11 mouse cellular contexts compared by ENCODE assay signal in genomic region chr8:117402911-117403704, GRCm38 (mm10).
DNase-seq lines count a peak whose midpoint lies in the region; ATAC-seq and TF ChIP-seq lines count a peak whose summit lies in the region.
"Had no signal": no experiment of that assay in that cellular context is flagged by ENCODE, and none has a peak within 500 bp of the region (broad histone marks: within the 10 kb centered on the region; RNA-seq: fewer than 3 reads in every experiment).

No protein-coding gene starts in this region.

- DNase-seq in kidney, adult 2 months, result no peak
- DNase-seq in urinary bladder, postnatal 4 days (ENCODE audit: low spot score in 2 of 2), result no peak
- no peak for DNase-seq in lung, postnatal 10 days
- DNase-seq: adrenal gland, adult 8-10 months; cerebellum, adult 2 months; kidney, adult 8-10 months had no signal

- ATAC-seq in kidney, embryonic 16.5 days (ENCODE audit: low FRiP score, low TSS enrichment), result peak; percentile 55; the same call in 1 of the 2 replicates
- ATAC-seq in forebrain, embryonic 12.5 days (ENCODE audit: low FRiP score), result no peak; the same call in 1 of the 2 replicates
- peak; percentile 35; the same call in 1 of the 2 replicates for ATAC-seq in hindbrain, embryonic 15.5 days (ENCODE audit: low FRiP score, low read depth)
- peak; percentile 34 for ATAC-seq in midbrain, embryonic 15.5 days (replicated peaks)
- no peak for ATAC-seq in activated CD4-positive, CD25-positive, alpha-beta regulatory T cell, adult 4 months

- TF ChIP-seq POLR2A in kidney, adult 2 months (IDR thresholded peaks at IDR 0.05; ENCODE audit: low read depth, low read length), result no peak

- WGBS in kidney, embryonic 16.5 days, result 34% methylated on average over 9 of the region's 9 CpGs
- WGBS in kidney, adult 2 months, result 69% methylated on average over 9 of the region's 9 CpGs
- WGBS in forebrain, embryonic 12.5 days, result 77% methylated on average over 9 of the region's 9 CpGs
- WGBS in hindbrain, embryonic 15.5 days, result 47% methylated on average over 9 of the region's 9 CpGs
- 53% methylated on average over 9 of the region's 9 CpGs for WGBS in midbrain, embryonic 15.5 days

- no peaks in the 10 kb centered on the region for H3K27me3 ChIP-seq in kidney, embryonic 16.5 days (ENCODE audit: insufficient read depth, low read length)
- H3K27me3 ChIP-seq in kidney, adult 2 months (replicated peaks; ENCODE audit: control insufficient read depth, insufficient read depth, low read length), result no peaks in the 10 kb centered on the region
- H3K27me3 ChIP-seq in forebrain, embryonic 12.5 days, result no peaks in the 10 kb centered on the region
- no peaks in the 10 kb centered on the region for H3K27me3 ChIP-seq in hindbrain, embryonic 15.5 days
- H3K27me3 ChIP-seq in midbrain, embryonic 15.5 days (replicated peaks), result no peaks in the 10 kb centered on the region

- no peak for TF ChIP-seq CTCF in kidney, adult 2 months (conservative IDR thresholded peaks at IDR 0.05; ENCODE audit: insufficient read depth, insufficient read length, low read depth, low read length)

- H3K4me2 ChIP-seq in kidney, embryonic 16.5 days (replicated peaks; ENCODE audit: low read depth, low read length), result peak overlapping the region; percentile 13
- H3K4me2 ChIP-seq in forebrain, embryonic 12.5 days, result no peak overlapping the region
- H3K4me2 ChIP-seq in hindbrain, embryonic 15.5 days, result peak overlapping the region; percentile 38
- peak overlapping the region; percentile 35 for H3K4me2 ChIP-seq in midbrain, embryonic 15.5 days

- no peak overlapping the region for H3K4me3 ChIP-seq in kidney, embryonic 16.5 days (ENCODE audit: low read length)
- H3K4me3 ChIP-seq in kidney, adult 2 months (ENCODE audit: insufficient read depth, low read depth, low read length), result no peak overlapping the region
- no peak overlapping the region for H3K4me3 ChIP-seq in forebrain, embryonic 12.5 days (replicated peaks)
- no peak overlapping the region for H3K4me3 ChIP-seq in hindbrain, embryonic 15.5 days
- no peak overlapping the region for H3K4me3 ChIP-seq in midbrain, embryonic 15.5 days

- H3K9me3 ChIP-seq in kidney, embryonic 16.5 days (ENCODE audit: low read length), result no peaks in the 10 kb centered on the region
- no peaks in the 10 kb centered on the region for H3K9me3 ChIP-seq in forebrain, embryonic 12.5 days
- no peaks in the 10 kb centered on the region for H3K9me3 ChIP-seq in hindbrain, embryonic 15.5 days
- no peaks in the 10 kb centered on the region for H3K9me3 ChIP-seq in midbrain, embryonic 15.5 days

- peaks cover 32% of the 10 kb centered on the region for H3K4me1 ChIP-seq in kidney, embryonic 16.5 days (ENCODE audit: insufficient read depth, low read length)
- no peaks in the 10 kb centered on the region; the same call in 1 of the 2 replicates for H3K4me1 ChIP-seq in kidney, adult 2 months (ENCODE audit: control insufficient read depth, insufficient read depth, low read length)
- peaks cover 33% of the 10 kb centered on the region for H3K4me1 ChIP-seq in forebrain, embryonic 12.5 days
- peaks cover 54% of the 10 kb centered on the region for H3K4me1 ChIP-seq in hindbrain, embryonic 15.5 days (replicated peaks)
- peaks cover 46% of the 10 kb centered on the region for H3K4me1 ChIP-seq in midbrain, embryonic 15.5 days

- H3K36me3 ChIP-seq in kidney, embryonic 16.5 days (ENCODE audit: insufficient read depth, low read length), result 0 out of 2 replicates have a peak, but pooled peaks cover 3% of the 10 kb centered on the region
- H3K36me3 ChIP-seq in kidney, adult 2 months (ENCODE audit: control insufficient read depth, insufficient read depth, low read length), result no peaks in the 10 kb centered on the region
- no peaks in the 10 kb centered on the region for H3K36me3 ChIP-seq in forebrain, embryonic 12.5 days (replicated peaks)
- H3K36me3 ChIP-seq in hindbrain, embryonic 15.5 days, result no peaks in the 10 kb centered on the region
- H3K36me3 ChIP-seq in midbrain, embryonic 15.5 days (replicated peaks), result no peaks in the 10 kb centered on the region

- H3K9ac ChIP-seq in kidney, embryonic 16.5 days (replicated peaks; ENCODE audit: low read length), result peak overlapping the region; percentile 43
- H3K9ac ChIP-seq in forebrain, embryonic 12.5 days, result no peak overlapping the region
- H3K9ac ChIP-seq in hindbrain, embryonic 15.5 days, result no peak overlapping the region; the same call in 1 of the 2 replicates
- H3K9ac ChIP-seq in midbrain, embryonic 15.5 days, result no peak overlapping the region

- peak overlapping the region; percentile 29; the same call in 1 of the 2 replicates for H3K27ac ChIP-seq in kidney, embryonic 16.5 days (ENCODE audit: low read length)
- H3K27ac ChIP-seq in kidney, adult 2 months (ENCODE audit: insufficient read depth, low read depth, low read length), result no peak overlapping the region
- H3K27ac ChIP-seq in forebrain, embryonic 12.5 days, result peak overlapping the region; percentile 65; the same call in 1 of the 2 replicates
- H3K27ac ChIP-seq in hindbrain, embryonic 15.5 days (replicated peaks), result peak overlapping the region; percentile 72
- H3K27ac ChIP-seq in midbrain, embryonic 15.5 days, result peak overlapping the region; percentile 67

Comparison
In these comparisons a context has a peak if more than half of its experiments do, and no peak if none do; other contexts are left out.
1. ATAC-seq: peak in kidney, embryonic 16.5 days (single experiment), hindbrain, embryonic 15.5 days (single experiment) and midbrain, embryonic 15.5 days (single experiment); none in forebrain, embryonic 12.5 days (single experiment) and activated CD4-positive, CD25-positive, alpha-beta regulatory T cell, adult 4 months (single experiment).